Mouse (Mus musculus): ENCODE data around the gene Spsb1.

GRCm38 (mm10) chr4:149977801-149978544, 23.1 kb upstream of the Spsb1 start:
- TF ChIP-seq MYOG (IDR thresholded peaks at IDR 0.05; ENCODE audit: control insufficient read depth, extremely low read depth, insufficient read length) (no peak), CTCF (IDR thresholded peaks at IDR 0.05; ENCODE audit: control insufficient read depth, insufficient read depth, insufficient read length) (no peak), USF1 (IDR thresholded peaks at IDR 0.05; ENCODE audit: low read depth) (no peak), MAX (IDR thresholded peaks at IDR 0.05) (no peak), CEBPB (IDR thresholded peaks at IDR 0.05; ENCODE audit: low read depth) (no peak), MYOD1 (IDR thresholded peaks at IDR 0.05; ENCODE audit: control insufficient read depth, insufficient read length, low read depth) (peak; percentile 20)
